Mouse (Mus musculus) MEL (cell line): ENCODE measurements around the gene AC124502.3.

Experiments used
- CHD2 ChIP-seq: IDR thresholded peaks from 2 replicates; pipeline ENCODE4 v1.6.1; 2011; ENCODE audit warnings: low read length, improper control_type of control experiment
- CTCF ChIP-seq, 3 experiments: IDR thresholded peaks in 2 of 3; conservative IDR thresholded peaks in 1 of 3; 2 replicates each; pipeline ENCODE4 v1.5.1; 2011 to 2012; ENCODE audit warnings: low read length in 3 of 3, low read depth in 2 of 3, mild to moderate bottlenecking in 2 of 3, improper control_type of control experiment in 1 of 3, inconsistent platforms in 1 of 3, mixed read lengths in 1 of 3, moderate library complexity in 1 of 3; ENCODE audit not compliant: control insufficient read depth in 1 of 3, insufficient read depth in 1 of 3, poor library complexity in 1 of 3, severe bottlenecking in 1 of 3
- EP300 ChIP-seq, 2 experiments: IDR thresholded peaks; 2 replicates each; pipeline ENCODE4 v1.6.1; 2011; ENCODE audit warnings: improper control_type of control experiment in 2 of 2, low read length in 2 of 2, low read depth in 1 of 2, mild to moderate bottlenecking in 1 of 2
- MXI1 ChIP-seq: IDR thresholded peaks from 2 replicates; pipeline ENCODE4 v1.6.1; 2011; ENCODE audit warnings: mild to moderate bottlenecking, low read depth, low read length, improper control_type of control experiment
- MYB ChIP-seq: IDR thresholded peaks from 2 replicates; pipeline ENCODE4 v1.6.1; 2011; ENCODE audit warnings: mild to moderate bottlenecking, low read depth, low read length, improper control_type of control experiment
- POLR2A ChIP-seq, 2 experiments: IDR thresholded peaks; 2 replicates each; pipeline ENCODE4 v1.6.1; 2011 to 2012; ENCODE audit warnings: low read length in 2 of 2, mild to moderate bottlenecking in 2 of 2, control low read depth in 1 of 2, improper control_type of control experiment in 1 of 2, low read depth in 1 of 2, moderate library complexity in 1 of 2; ENCODE audit not compliant: control insufficient read depth in 1 of 2, insufficient read depth in 1 of 2, poor library complexity in 1 of 2
- RAD21 ChIP-seq: IDR thresholded peaks from 2 replicates; pipeline ENCODE4 v1.6.1; 2011; ENCODE audit warnings: mild to moderate bottlenecking, low read depth, low read length, improper control_type of control experiment
- TCF12 ChIP-seq: IDR thresholded peaks from 2 replicates; pipeline ENCODE4 v1.6.1; 2014; ENCODE audit warnings: low read depth, mild to moderate bottlenecking, inconsistent platforms, low read length, improper control_type of control experiment, moderate library complexity

- TF ChIP-seq CTCF (IDR thresholded peaks at IDR 0.05 in 2 of 3, conservative IDR thresholded peaks at IDR 0.05 in 1 of 3; ENCODE audit: control insufficient read depth in 1 of 3, insufficient read depth in 1 of 3, low read depth in 2 of 3, low read length in 3 of 3, poor library complexity in 1 of 3, severe bottlenecking in 1 of 3), result no peak
- no peak for TF ChIP-seq RAD21
- no peak for TF ChIP-seq EP300 (IDR thresholded peaks at IDR 0.05; ENCODE audit: low read depth in 1 of 2, low read length in 2 of 2)
- no peak for TF ChIP-seq MXI1
- no peak for TF ChIP-seq CHD2
- TF ChIP-seq TCF12, result no peak
- no peak for TF ChIP-seq MYB
- TF ChIP-seq POLR2A (IDR thresholded peaks at IDR 0.05; ENCODE audit: control insufficient read depth in 1 of 2, insufficient read depth in 1 of 2, low read depth in 1 of 2, low read length in 2 of 2, poor library complexity in 1 of 2), result no peak
Observed at GRCm38 (mm10) chr19:5083961-5084833, 45.5 kb downstream of the AC124502.3 start.
